Mouse (Mus musculus) bone marrow, adult 2 months (tissue): ENCODE data around the gene Hba-a2.

Source experiments
- CTCF ChIP-seq: fragments of 200-500 bp; IDR thresholded peaks from 2 replicates; pipeline ENCODE4 v1.5.1; 2011; ENCODE audit warnings: low read length, control low read depth; ENCODE audit not compliant: control insufficient read depth, insufficient read depth
- POLR2A ChIP-seq: fragments of 200-500 bp; IDR thresholded peaks from 2 replicates; pipeline ENCODE4 v1.6.1; 2011; ENCODE audit warnings: low read depth, mild to moderate bottlenecking, control low read depth, low read length, borderline replicate concordance; ENCODE audit not compliant: control insufficient read depth

DNA sequence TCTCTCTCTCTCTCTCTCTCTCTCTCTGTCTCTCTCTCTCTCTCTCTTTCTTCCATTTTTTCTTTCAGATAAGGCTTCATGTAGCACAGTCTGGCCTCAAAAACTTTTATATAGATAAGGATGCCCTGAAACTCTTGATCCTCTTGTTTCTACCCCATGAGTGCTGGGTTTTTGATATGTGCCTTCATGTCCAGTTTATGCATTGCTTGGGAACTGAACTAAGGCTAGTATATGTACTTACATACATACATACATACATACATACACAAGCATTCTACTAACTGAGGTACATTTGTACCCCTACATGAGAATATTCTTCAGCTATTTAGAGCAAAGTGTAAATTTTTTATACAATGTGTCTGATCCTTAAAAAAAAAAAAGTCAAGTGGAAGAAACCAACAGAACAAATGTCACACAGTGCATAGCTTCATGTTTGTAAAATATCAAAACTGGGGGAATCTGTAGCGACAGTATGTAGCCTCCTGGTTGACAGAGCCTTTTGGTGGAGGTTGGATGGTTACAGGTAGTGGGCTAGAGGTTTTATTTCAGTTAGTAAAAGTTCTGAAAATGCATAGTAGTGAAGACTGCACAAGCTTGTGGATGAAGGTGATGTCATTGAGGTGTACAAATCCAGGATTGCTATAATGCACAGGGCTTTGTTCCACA lies 1.7 kb downstream of the Hba-a2 start:
- TF ChIP-seq POLR2A (no peak), CTCF (no peak)
